Mouse (Mus musculus) liver, embryonic 12.5 days (tissue): ENCODE measurements around the gene Mif4gd. TPM values are rescaled to one million over a fixed set of nuclear protein-coding genes. Genes with fewer than 3 reads are reported as not detected.

Source experiments
- ATAC-seq: fragments of 200-750 bp; cut with Nextera tagmentation; 2 replicates; pipeline ENCODE4 v1.8.0; 2017; ENCODE audit warnings: moderate number of reproducible peaks, mild to moderate bottlenecking, moderate library complexity
- H3K27ac ChIP-seq: fragments of 300-500 bp; sonication (generic); 2 replicates; pipeline ENCODE4 v1.5.1; 2016; ENCODE audit warnings: mild to moderate bottlenecking
- H3K27me3 ChIP-seq: fragments of 300-500 bp; sonication (generic); replicated peaks from 2 replicates; pipeline ENCODE4 v1.6.1; 2016; ENCODE audit warnings: mild to moderate bottlenecking, moderate library complexity
- H3K36me3 ChIP-seq: fragments of 300-500 bp; sonication (generic); 2 replicates; pipeline ENCODE4 v1.6.1; 2016; ENCODE audit warnings: mild to moderate bottlenecking, moderate library complexity
- H3K4me1 ChIP-seq: fragments of 300-500 bp; sonication (generic); 2 replicates; pipeline ENCODE4 v1.6.1; 2016
- H3K4me2 ChIP-seq: fragments of 300-500 bp; sonication (generic); 2 replicates; pipeline ENCODE4 v1.6.1; 2016; ENCODE audit warnings: mild to moderate bottlenecking, moderate library complexity
- H3K4me3 ChIP-seq: fragments of 300-500 bp; sonication (generic); 2 replicates; pipeline ENCODE4 v1.5.1; 2016; ENCODE audit warnings: mild to moderate bottlenecking, moderate library complexity
- H3K9ac ChIP-seq: fragments of 300-500 bp; sonication (generic); 2 replicates; pipeline ENCODE4 v1.6.1; 2016; ENCODE audit warnings: mild to moderate bottlenecking, moderate library complexity
- H3K9me3 ChIP-seq: fragments of 300-500 bp; sonication (generic); replicated peaks from 2 replicates; pipeline ENCODE4 v1.6.1; 2016; ENCODE audit warnings: mild to moderate bottlenecking, moderate library complexity
- WGBS: fragments of 180-500 bp; shearing (Covaris S2); methylation state at CpG from one replicate; pipeline ENCODE4 v1.1.7; 2016; ENCODE audit not compliant: insufficient replicate concordance; 5-methylcytosine and 5-hydroxymethylcytosine counted together
- polyA plus RNA-seq: library from polyadenylated mRNA; unstranded; fragments of >200 nt; fragmentation: Nextera tagmentation; extraction: Ambion mirVana; gene quantifications from 2 replicates; pipeline ENCODE4 v1.2.1, GENCODE M21; 2016

Mif4gd gene
- polyA plus RNA-seq, 1 experiment from 2014 or later = 26.6 TPM

DNA sequence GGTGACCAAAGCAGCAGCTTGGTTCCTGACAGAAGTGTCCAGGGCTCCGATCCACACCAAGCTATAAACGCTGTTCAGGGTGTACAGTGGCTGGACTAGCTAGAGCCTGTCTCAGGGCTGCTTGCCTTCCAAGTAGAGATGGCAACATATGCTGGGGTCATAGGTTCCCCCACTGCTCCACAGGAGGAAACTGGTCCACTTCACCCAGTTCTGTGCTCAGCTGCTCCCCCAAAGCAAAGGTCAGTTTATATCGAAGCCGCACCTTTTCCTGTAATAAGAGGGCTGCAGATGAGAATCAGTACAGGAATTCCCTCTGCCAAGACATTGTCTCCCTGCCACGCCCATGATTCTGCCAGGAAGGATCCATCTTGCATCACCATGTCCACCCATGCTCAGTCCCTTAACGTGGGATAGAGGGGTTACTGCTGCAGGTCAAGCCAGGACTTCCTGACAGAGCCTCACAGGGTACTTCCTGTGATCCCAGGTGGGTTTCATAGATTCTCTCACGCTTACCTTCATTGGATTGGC, 27.1 kb downstream of the Mif4gd start:
- ATAC-seq = no peak
- H3K4me2 ChIP-seq = no peak overlapping the region
- H3K4me1 ChIP-seq = no peaks in the 10 kb centered on the region
- H3K27ac ChIP-seq = no peak overlapping the region
- no peak overlapping the region for H3K4me3 ChIP-seq
- H3K27me3 ChIP-seq = no peaks in the 10 kb centered on the region
- H3K36me3 ChIP-seq = peaks cover 98% of the 10 kb centered on the region
- H3K9ac ChIP-seq = no peak overlapping the region
- 86% methylated on average over 7 of the region's 7 CpGs for WGBS
- no peaks in the 10 kb centered on the region for H3K9me3 ChIP-seq

DNA sequence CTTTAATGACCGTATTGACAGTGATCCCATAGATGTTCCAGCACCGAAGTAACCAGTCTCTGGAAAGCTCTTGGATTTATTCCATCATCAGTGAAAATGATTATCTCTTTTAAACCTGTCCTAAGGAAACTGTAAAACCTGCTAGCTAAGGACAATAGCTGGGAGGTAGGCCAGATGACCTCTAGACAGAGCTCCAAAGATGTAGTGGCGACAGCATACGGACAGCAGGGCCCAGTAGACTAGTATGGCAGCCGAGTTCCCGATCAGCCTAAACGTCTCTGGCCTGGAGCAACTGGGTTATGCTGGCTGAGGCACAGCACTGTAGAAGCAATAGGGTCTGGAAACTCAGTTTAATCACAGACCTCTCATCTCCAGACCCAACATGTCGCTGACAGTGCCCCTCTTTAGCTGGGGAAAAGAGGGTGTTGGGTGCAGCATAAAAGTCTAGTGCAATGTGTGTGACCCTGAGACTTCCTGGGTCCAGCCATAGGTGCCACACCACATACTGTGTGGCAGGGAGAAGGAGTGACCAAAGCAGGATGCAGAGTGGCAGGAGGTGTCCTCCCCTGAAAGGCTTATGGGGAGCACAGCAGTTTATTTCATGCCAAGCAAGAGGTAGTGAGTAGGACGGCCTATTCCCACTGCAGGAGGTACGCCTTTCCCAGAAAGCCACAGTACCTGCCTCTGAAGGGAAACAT, 28.2 kb downstream of the Mif4gd start:
- peak; percentile 22; the same call in 1 of the 2 replicates for ATAC-seq
- H3K36me3 ChIP-seq = peaks cover 97% of the 10 kb centered on the region
- no peaks in the 10 kb centered on the region for H3K4me1 ChIP-seq
- no peaks in the 10 kb centered on the region for H3K27me3 ChIP-seq
- H3K9ac ChIP-seq = no peak overlapping the region
- H3K4me3 ChIP-seq = no peak overlapping the region
- H3K4me2 ChIP-seq = no peak overlapping the region
- no peaks in the 10 kb centered on the region for H3K9me3 ChIP-seq
- WGBS = 82% methylated on average over 10 of the region's 10 CpGs
- H3K27ac ChIP-seq = no peak overlapping the region

DNA sequence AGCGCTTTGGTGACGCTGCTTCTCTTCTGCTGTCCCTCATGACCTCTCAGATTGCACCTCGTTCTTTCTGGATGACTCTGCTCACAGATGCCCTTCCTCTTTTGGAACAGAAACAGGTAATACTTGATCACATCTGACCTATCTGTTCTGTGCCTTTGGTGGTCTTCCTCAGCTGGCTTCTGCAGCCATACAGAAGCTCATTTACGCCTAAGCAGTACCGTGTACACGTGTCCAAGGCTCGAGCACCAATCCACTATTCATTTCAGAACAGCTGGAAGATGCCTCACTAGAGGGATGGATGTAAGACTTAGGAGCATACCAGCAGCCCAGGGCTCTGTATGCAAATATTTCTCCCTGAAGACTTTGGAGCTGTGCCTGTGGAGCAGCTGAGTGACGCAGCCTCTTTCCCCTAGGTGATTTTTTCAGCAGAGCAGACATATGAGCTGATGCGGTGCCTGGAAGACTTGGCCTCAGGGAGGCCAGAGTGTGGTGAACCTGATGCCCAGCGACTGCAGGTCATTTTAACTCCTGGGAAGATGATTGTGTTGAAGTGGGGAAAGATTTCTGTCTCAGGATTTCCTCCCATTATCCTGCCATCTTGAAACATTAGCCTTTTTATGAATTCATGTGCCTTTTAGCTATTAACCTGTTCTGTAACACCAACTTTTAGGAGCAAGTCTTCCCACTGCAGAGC, 29.7 kb downstream of the Mif4gd start:
- 81% methylated on average over 10 of the region's 10 CpGs for WGBS
- no peaks in the 10 kb centered on the region for H3K9me3 ChIP-seq
- H3K4me1 ChIP-seq = no peaks in the 10 kb centered on the region
- no peak overlapping the region for H3K4me3 ChIP-seq
- no peak overlapping the region for H3K9ac ChIP-seq
- ATAC-seq = no peak
- no peak overlapping the region for H3K4me2 ChIP-seq
- no peaks in the 10 kb centered on the region for H3K27me3 ChIP-seq
- H3K36me3 ChIP-seq = peaks cover 99% of the 10 kb centered on the region
- no peak overlapping the region for H3K27ac ChIP-seq

DNA sequence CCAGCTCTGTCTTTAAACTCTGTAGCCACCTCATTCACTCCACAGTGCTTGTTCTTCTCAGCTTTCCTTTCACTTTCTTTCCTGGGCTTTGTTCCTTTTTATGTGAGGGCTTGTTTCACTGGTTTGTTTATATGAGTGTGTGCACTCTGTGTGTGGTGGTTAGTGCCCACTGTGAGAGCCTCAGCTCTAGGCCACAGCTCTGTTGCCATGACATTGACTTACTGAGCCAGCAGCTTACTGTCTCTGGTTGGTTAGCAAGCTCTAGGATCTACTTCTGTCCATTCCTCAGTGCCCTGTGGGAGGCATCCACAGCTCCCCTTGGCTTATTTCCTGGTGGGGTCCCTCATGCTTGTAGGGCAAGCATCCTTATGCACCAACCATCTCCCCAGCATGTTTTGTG, 33.7 kb downstream of the Mif4gd start:
- Histone ChIP-seq H3K4me2 (no peak overlapping the region), H3K27me3 (no peaks in the 10 kb centered on the region), H3K9ac (no peak overlapping the region), H3K36me3 (peaks cover 82% of the 10 kb centered on the region), H3K9me3 (no peaks in the 10 kb centered on the region), H3K4me3 (no peak overlapping the region), H3K27ac (no peak overlapping the region), H3K4me1 (no peaks in the 10 kb centered on the region)
- ATAC-seq = no peak

DNA sequence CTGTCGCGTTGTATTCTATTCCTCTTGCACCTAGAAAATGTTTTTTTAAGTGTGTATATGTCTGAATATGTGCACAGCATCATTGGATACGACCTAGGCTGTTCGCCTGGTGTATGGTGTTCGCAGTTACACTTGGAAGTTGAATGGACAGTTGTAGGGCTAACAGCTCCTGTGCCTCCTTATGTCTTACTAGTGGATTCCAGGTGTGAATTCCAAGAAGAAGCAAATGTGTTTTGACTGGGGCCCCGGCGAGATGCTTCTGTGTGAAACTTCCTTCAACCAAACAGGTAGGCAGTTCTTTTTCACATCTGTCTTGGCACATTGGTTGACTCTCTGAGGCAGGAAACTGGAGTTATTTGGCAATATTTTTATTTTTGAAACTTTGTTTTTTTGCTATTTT, 47.8 kb downstream of the Mif4gd start:
- H3K4me3 ChIP-seq = peak overlapping the region; percentile 96
- peak overlapping the region; percentile 78 for H3K4me2 ChIP-seq
- peak overlapping the region; percentile 86 for H3K9ac ChIP-seq
- H3K4me1 ChIP-seq = peaks cover 40% of the 10 kb centered on the region
- H3K27me3 ChIP-seq = no peaks in the 10 kb centered on the region
- peaks cover 44% of the 10 kb centered on the region for H3K36me3 ChIP-seq
- WGBS = 8% methylated on average over 7 of the region's 7 CpGs
- H3K9me3 ChIP-seq = no peaks in the 10 kb centered on the region
- no peak for ATAC-seq
- peak overlapping the region; percentile 88 for H3K27ac ChIP-seq

- peak within 1 kb of the TSS; percentile 88 for H3K27ac ChIP-seq
- H3K4me1 ChIP-seq = peaks cover 40% of the 10 kb centered on the region
- ATAC-seq = peak; percentile 92
- H3K4me3 ChIP-seq = peak within 1 kb of the TSS; percentile 96
- peaks cover 37% of the 10 kb centered on the region for H3K36me3 ChIP-seq
- under 1% methylated on average over 42 of the region's 42 CpGs for WGBS
- no peaks in the 10 kb centered on the region for H3K27me3 ChIP-seq
- H3K9ac ChIP-seq = peak within 1 kb of the TSS; percentile 86
- H3K9me3 ChIP-seq = no peaks in the 10 kb centered on the region
- peak within 1 kb of the TSS; percentile 78 for H3K4me2 ChIP-seq
Observed at GRCm38 (mm10) chr11:115564064-115564809, 48.5 kb downstream of the Mif4gd start, which contains the start of gene Nup85. Nup85 (plus strand) TSS chr11:115564434.

GRCm38 (mm10) chr11:115563406-115563805, 49.4 kb downstream of the Mif4gd start:
- peak overlapping the region; percentile 88 for H3K27ac ChIP-seq
- H3K4me3 ChIP-seq = peak overlapping the region; percentile 96
- H3K4me2 ChIP-seq = peak overlapping the region; percentile 78
- H3K9ac ChIP-seq = peak overlapping the region; percentile 86
- 36% methylated on average over 4 of the region's 4 CpGs for WGBS
- peaks cover 29% of the 10 kb centered on the region for H3K36me3 ChIP-seq
- ATAC-seq = peak; percentile 50; the same call in 1 of the 2 replicates
- no peaks in the 10 kb centered on the region for H3K9me3 ChIP-seq
- no peaks in the 10 kb centered on the region for H3K27me3 ChIP-seq
- peaks cover 43% of the 10 kb centered on the region for H3K4me1 ChIP-seq

Other genes with a start within 250 kb of the Mif4gd start
- 1.8 TPM in 2 replicates for gene Hid1, start 245.2 kb downstream of the Mif4gd start, polyA plus RNA-seq
- 4.2 TPM in 2 replicates for gene Cdr2l, start 231.1 kb downstream of the Mif4gd start, polyA plus RNA-seq
- 116 and 120 TPM in 2 replicates for gene Mrpl58, start 209.2 kb downstream of the Mif4gd start, polyA plus RNA-seq
- 624 and 630 TPM in 2 replicates for gene Atp5h, start 193.0 kb downstream of the Mif4gd start, polyA plus RNA-seq
- gene Kctd2, start 192.8 kb downstream of the Mif4gd start, polyA plus RNA-seq = 8.6 and 9.3 TPM in 2 replicates
- 0.18 and 0.22 TPM in 2 replicates for gene Trim80, start 172.4 kb downstream of the Mif4gd start, polyA plus RNA-seq
- 0.08 and 0.10 TPM in 2 replicates for gene Slc16a5, start 150.5 kb downstream of the Mif4gd start, polyA plus RNA-seq
- 4.0 and 4.2 TPM in 2 replicates for gene Armc7, start 137.3 kb downstream of the Mif4gd start, polyA plus RNA-seq
- gene Nt5c, start 121.1 kb downstream of the Mif4gd start, polyA plus RNA-seq = 68.4 and 69.0 TPM in 2 replicates
- gene Jpt1, start 98.6 kb downstream of the Mif4gd start, polyA plus RNA-seq = 307 and 318 TPM in 2 replicates
- gene Sumo2, start 76.7 kb downstream of the Mif4gd start, polyA plus RNA-seq = 574 and 585 TPM in 2 replicates
- 202 and 216 TPM in 2 replicates for gene Nup85, start 48.5 kb downstream of the Mif4gd start, polyA plus RNA-seq
- gene Mrps7, start 9.0 kb downstream of the Mif4gd start, polyA plus RNA-seq = 83.1 and 87.3 TPM in 2 replicates
- gene Gga3, start 8.9 kb downstream of the Mif4gd start, polyA plus RNA-seq = 14.0 and 14.7 TPM in 2 replicates
- 15.7 and 17.2 TPM in 2 replicates for gene Slc25a19, start 15.3 kb upstream of the Mif4gd start, polyA plus RNA-seq
- gene Grb2, start 95.6 kb upstream of the Mif4gd start, polyA plus RNA-seq = 78.6 and 89.6 TPM in 2 replicates
- gene Tmem94, start 152.5 kb upstream of the Mif4gd start, polyA plus RNA-seq = 16.9 and 17.0 TPM in 2 replicates
- gene Caskin2, start 200.7 kb upstream of the Mif4gd start, polyA plus RNA-seq = 8.3 and 9.2 TPM in 2 replicates
- gene Tsen54, start 201.8 kb upstream of the Mif4gd start, polyA plus RNA-seq = 23.5 and 25.6 TPM in 2 replicates
- gene Llgl2, start 211.1 kb upstream of the Mif4gd start, polyA plus RNA-seq = 13.4 and 14.3 TPM in 2 replicates
- 0.38 and 0.83 TPM in 2 replicates for gene Myo15b, start 245.4 kb upstream of the Mif4gd start, polyA plus RNA-seq